Mouse (Mus musculus) CH12.LX (cell line): ENCODE measurements around the gene Rbck1. TPM values are rescaled to one million over a fixed set of nuclear protein-coding genes. Genes with fewer than 3 reads are reported as not detected.
A peak's percentile ranks its signal among the peaks of the same experiment; 100 is the strongest.

Source experiments
- DNase-seq: peaks from one replicate; pipeline ENCODE4 v3.0.0-alpha.2; 2013; ENCODE audit errors: extremely low read depth
- H3K27ac ChIP-seq: 2 replicates; pipeline ENCODE4 v1.5.1; 2012; ENCODE audit warnings: low read depth, mild to moderate bottlenecking, control low read depth, moderate library complexity; ENCODE audit not compliant: insufficient read depth
- H3K27me3 ChIP-seq: replicated peaks from 2 replicates; pipeline ENCODE3; 2012; ENCODE audit warnings: inconsistent platforms
- H3K36me3 ChIP-seq, 2 experiments: replicated peaks in 1 of 2; 2 replicates each; pipeline versions ENCODE3 to v1.6.1; 2012; ENCODE audit warnings: inconsistent platforms in 1 of 2, low read length in 1 of 2, mild to moderate bottlenecking in 1 of 2, mixed read lengths in 1 of 2, moderate library complexity in 1 of 2; ENCODE audit not compliant: control insufficient read depth in 1 of 2, insufficient read depth in 1 of 2
- H3K4me1 ChIP-seq, 2 experiments: 2 replicates each; pipeline ENCODE4 v1.6.1; 2012; ENCODE audit warnings: inconsistent platforms in 1 of 2, moderate library complexity in 1 of 2; ENCODE audit not compliant: insufficient read depth in 2 of 2, control insufficient read depth in 1 of 2
- H3K4me2 ChIP-seq: 2 replicates; pipeline ENCODE4 v1.6.1; 2012; ENCODE audit warnings: low read depth, mild to moderate bottlenecking, control low read depth; ENCODE audit not compliant: poor library complexity, insufficient read depth, severe bottlenecking
- H3K4me3 ChIP-seq, 3 experiments: fragments of 150-350 bp in 1 of 3; sonication (generic) in 1 of 3; replicated peaks in 1 of 3; 2 replicates each; pipeline versions ENCODE3 to v1.5.1; 2011 to 2012; ENCODE audit warnings: low read depth in 2 of 3, low read length in 2 of 3, mild to moderate bottlenecking in 2 of 3, moderate library complexity in 2 of 3, control low read depth in 1 of 3, improper control_type of control experiment in 1 of 3, inconsistent platforms in 1 of 3, mixed read lengths in 1 of 3; ENCODE audit not compliant: poor library complexity in 1 of 3
- H3K79me2 ChIP-seq: replicated peaks from 2 replicates; pipeline ENCODE4 v1.6.1; 2012; ENCODE audit warnings: mild to moderate bottlenecking, moderate library complexity; ENCODE audit not compliant: control insufficient read depth, poor library complexity, insufficient read depth, severe bottlenecking; ENCODE audit errors: extremely low read depth
- H3K9ac ChIP-seq: 2 replicates; pipeline ENCODE4 v1.6.1; 2012; ENCODE audit warnings: low read depth, mild to moderate bottlenecking, control low read depth, moderate library complexity; ENCODE audit not compliant: insufficient read depth
- H3K9me3 ChIP-seq: replicated peaks from 2 replicates; pipeline ENCODE3; 2012; ENCODE audit warnings: low read length, inconsistent platforms, mixed read lengths
- BHLHE40 ChIP-seq: IDR thresholded peaks from 2 replicates; pipeline ENCODE4 v1.6.1; 2011; ENCODE audit warnings: mild to moderate bottlenecking, low read depth, low read length, improper control_type of control experiment
- CHD1 ChIP-seq: IDR thresholded peaks from 2 replicates; pipeline ENCODE4 v1.6.1; 2012; ENCODE audit warnings: low read depth, low read length, improper control_type of control experiment, inconsistent platforms
- CHD2 ChIP-seq: IDR thresholded peaks from 2 replicates; pipeline ENCODE4 v1.6.1; 2011; ENCODE audit warnings: low read length, improper control_type of control experiment
- CTCF ChIP-seq, 2 experiments: IDR thresholded peaks in 1 of 2; conservative IDR thresholded peaks in 1 of 2; 2 replicates each; pipeline ENCODE4 v1.5.1; 2011 to 2012; ENCODE audit warnings: low read depth in 2 of 2, low read length in 2 of 2, improper control_type of control experiment in 1 of 2, inconsistent platforms in 1 of 2, mild to moderate bottlenecking in 1 of 2, moderate library complexity in 1 of 2
- E2F4 ChIP-seq: IDR thresholded peaks from 2 replicates; pipeline ENCODE4 v1.6.1; 2011; ENCODE audit warnings: low read depth, low read length, improper control_type of control experiment; ENCODE audit not compliant: insufficient replicate concordance
- ELF1 ChIP-seq: IDR thresholded peaks from 2 replicates; pipeline ENCODE4 v1.6.1; 2014; ENCODE audit warnings: low read depth, mild to moderate bottlenecking, inconsistent platforms, low read length, improper control_type of control experiment
- EP300 ChIP-seq: IDR thresholded peaks from 2 replicates; pipeline ENCODE4 v1.6.1; 2011; ENCODE audit warnings: low read length, improper control_type of control experiment
- ETS1 ChIP-seq: conservative IDR thresholded peaks from 2 replicates; pipeline ENCODE4 v1.6.1; 2012; ENCODE audit warnings: low read depth, mild to moderate bottlenecking, inconsistent platforms, low read length, improper control_type of control experiment, moderate library complexity
- GABPA ChIP-seq: IDR thresholded peaks from 2 replicates; pipeline ENCODE4 v1.6.1; 2012; ENCODE audit warnings: low read depth, low read length, improper control_type of control experiment, inconsistent platforms; ENCODE audit not compliant: insufficient replicate concordance
- HCFC1 ChIP-seq: IDR thresholded peaks from 2 replicates; pipeline ENCODE4 v1.6.1; 2012; ENCODE audit warnings: low read depth, mild to moderate bottlenecking, inconsistent platforms, low read length, improper control_type of control experiment
- IRF4 ChIP-seq: IDR thresholded peaks from 2 replicates; pipeline ENCODE4 v1.6.1; 2014; ENCODE audit warnings: low read depth, mild to moderate bottlenecking, inconsistent platforms, low read length, improper control_type of control experiment
- JUN ChIP-seq: IDR thresholded peaks from 2 replicates; pipeline ENCODE4 v1.6.1; 2011; ENCODE audit warnings: low read depth, mild to moderate bottlenecking, low read length, improper control_type of control experiment, moderate library complexity; ENCODE audit not compliant: insufficient read depth
- JUND ChIP-seq: conservative IDR thresholded peaks from 2 replicates; pipeline ENCODE4 v1.6.1; 2011; ENCODE audit warnings: low read depth, low read length, improper control_type of control experiment
- KAT2A ChIP-seq: IDR thresholded peaks from 2 replicates; pipeline ENCODE4 v1.6.1; 2012; ENCODE audit warnings: low read length, improper control_type of control experiment, inconsistent platforms; ENCODE audit not compliant: insufficient replicate concordance
- MAFK ChIP-seq: IDR thresholded peaks from 2 replicates; pipeline ENCODE4 v1.6.1; 2011; ENCODE audit warnings: low read length, improper control_type of control experiment; ENCODE audit not compliant: insufficient replicate concordance
- MAX ChIP-seq: IDR thresholded peaks from 2 replicates; pipeline ENCODE4 v1.6.1; 2011; ENCODE audit warnings: low read length, improper control_type of control experiment
- MAZ ChIP-seq: IDR thresholded peaks from 2 replicates; pipeline ENCODE4 v1.6.1; 2012; ENCODE audit warnings: low read depth, mild to moderate bottlenecking, inconsistent platforms, low read length, improper control_type of control experiment, moderate library complexity
- MEF2A ChIP-seq: IDR thresholded peaks from 2 replicates; pipeline ENCODE4 v1.6.1; 2014; ENCODE audit warnings: low read depth, mild to moderate bottlenecking, inconsistent platforms, low read length, improper control_type of control experiment, borderline replicate concordance
- MXI1 ChIP-seq: IDR thresholded peaks from 2 replicates; pipeline ENCODE4 v1.6.1; 2011; ENCODE audit warnings: mild to moderate bottlenecking, low read depth, low read length, improper control_type of control experiment
- MYC ChIP-seq: IDR thresholded peaks from 2 replicates; pipeline ENCODE4 v1.6.1; 2011; ENCODE audit warnings: low read depth, mild to moderate bottlenecking, improper control_type of control experiment, low read length
- NELFE ChIP-seq: IDR thresholded peaks from 2 replicates; pipeline ENCODE4 v1.6.1; 2011; ENCODE audit warnings: low read depth, low read length, improper control_type of control experiment
- NRF1 ChIP-seq: IDR thresholded peaks from 2 replicates; pipeline ENCODE4 v1.6.1; 2014; ENCODE audit warnings: low read depth, mild to moderate bottlenecking, inconsistent platforms, low read length, improper control_type of control experiment, moderate library complexity
- PAX5 ChIP-seq: IDR thresholded peaks from 2 replicates; pipeline ENCODE4 v1.6.1; 2012; ENCODE audit warnings: low read length, inconsistent platforms, mixed read lengths
- POLR2A ChIP-seq: IDR thresholded peaks from 2 replicates; pipeline ENCODE4 v1.6.1; 2011; ENCODE audit warnings: low read depth, mild to moderate bottlenecking, improper control_type of control experiment, low read length
- POLR2AphosphoS2 ChIP-seq: IDR thresholded peaks from 2 replicates; pipeline ENCODE4 v1.6.1; 2011; ENCODE audit warnings: low read depth, low read length, improper control_type of control experiment
- RAD21 ChIP-seq: IDR thresholded peaks from 2 replicates; pipeline ENCODE4 v1.6.1; 2011; ENCODE audit warnings: low read depth, mild to moderate bottlenecking, low read length, improper control_type of control experiment, moderate library complexity
- RCOR1 ChIP-seq: conservative IDR thresholded peaks from 2 replicates; pipeline ENCODE4 v1.6.1; 2012; ENCODE audit warnings: low read depth, mild to moderate bottlenecking, inconsistent platforms, low read length, improper control_type of control experiment
- SIN3A ChIP-seq: IDR thresholded peaks from 2 replicates; pipeline ENCODE4 v1.6.1; 2012; ENCODE audit warnings: low read length, improper control_type of control experiment, inconsistent platforms
- SMC3 ChIP-seq: IDR thresholded peaks from 2 replicates; pipeline ENCODE4 v1.6.1; 2011; ENCODE audit warnings: low read depth, low read length, improper control_type of control experiment
- TBP ChIP-seq: conservative IDR thresholded peaks from 2 replicates; pipeline ENCODE4 v1.6.1; 2011; ENCODE audit warnings: low read depth, low read length, improper control_type of control experiment
- TCF12 ChIP-seq: IDR thresholded peaks from 2 replicates; pipeline ENCODE4 v1.6.1; 2014; ENCODE audit warnings: low read depth, mild to moderate bottlenecking, inconsistent platforms, low read length, improper control_type of control experiment
- UBTF ChIP-seq: IDR thresholded peaks from 2 replicates; pipeline ENCODE4 v1.6.1; 2012; ENCODE audit warnings: low read depth, mild to moderate bottlenecking, inconsistent platforms, low read length, improper control_type of control experiment, moderate library complexity
- USF1 ChIP-seq: IDR thresholded peaks from 2 replicates; pipeline ENCODE4 v1.6.1; 2014; ENCODE audit warnings: low read depth, mild to moderate bottlenecking, inconsistent platforms, low read length, improper control_type of control experiment
- USF2 ChIP-seq: conservative IDR thresholded peaks from 2 replicates; pipeline ENCODE4 v1.6.1; 2011; ENCODE audit warnings: low read depth, low read length, improper control_type of control experiment
- ZC3H11A ChIP-seq: IDR thresholded peaks from 2 replicates; pipeline ENCODE4 v1.6.1; 2012; ENCODE audit warnings: low read depth, mild to moderate bottlenecking, inconsistent platforms, low read length, improper control_type of control experiment
- ZKSCAN1 ChIP-seq: IDR thresholded peaks from 2 replicates; pipeline ENCODE4 v1.6.1; 2012; ENCODE audit warnings: low read depth, inconsistent platforms, low read length, improper control_type of control experiment, borderline replicate concordance
- ZMIZ1 ChIP-seq: IDR thresholded peaks from 2 replicates; pipeline ENCODE4 v1.6.1; 2012; ENCODE audit warnings: low read depth, mild to moderate bottlenecking, inconsistent platforms, low read length, improper control_type of control experiment
- ZNF384 ChIP-seq: IDR thresholded peaks from 2 replicates; pipeline ENCODE4 v1.6.1; 2012; ENCODE audit warnings: low read depth, low read length, improper control_type of control experiment, inconsistent platforms
- dilution Hi-C: fragments of 300-500 bp; cut with MboI; formaldehyde crosslinking; loops from 2 replicates; pipeline ENCODE4 v1.14.3; 2020; ENCODE audit warnings: low sequenced_read_pairs; ENCODE audit not compliant: extremely low pct_unique_long_range_greater_than_20kb, extremely low pct_ligation_motif_present
- in situ Hi-C: fragments of 300-500 bp; cut with MboI; formaldehyde crosslinking; loops from 3 replicates; pipeline ENCODE4 v1.14.3; 2019; ENCODE audit warnings: low sequenced_read_pairs, low pct_ligation_motif_present, low pct_unique_long_range_greater_than_20kb, mixed read lengths
- polyA plus RNA-seq: library from polyadenylated mRNA; unstranded; fragments of >175 nt; gene quantifications from 2 replicates; pipeline ENCODE4 v1.2.1, GENCODE M21; 2012; ENCODE audit warnings: low read depth; ENCODE audit not compliant: insufficient read length
- total RNA-seq, 2 experiments: library from RNA; depleted of rRNA; stranded (reverse); fragments of 300-350 nt in 1 of 2; fragments of >200 nt in 1 of 2; gene quantifications; 2 replicates each; pipeline ENCODE4 v1.2.3; 2012 to 2014

Gene Rbck1
- 118 and 134 TPM in 2 replicates for total RNA-seq (2012; rRNA removed)
- total RNA-seq (2014; rRNA removed) = 98.0 and 109 TPM in 2 replicates
- polyA plus RNA-seq = 133 and 143 TPM in 2 replicates

- peak within 1 kb of the TSS; percentile 95 for H3K4me2 ChIP-seq
Measured at GRCm38 (mm10) chr2:152332101-152332825, at the start of gene Rbck1. Gene Rbck1 (minus strand): TSS chr2:152332653.

GRCm38 (mm10) chr2:152376345-152376741 is 43.9 kb upstream of the Rbck1 start, which contains the start of gene Nrsn2:
Gene Nrsn2 (minus strand): TSS chr2:152376638.
- H3K4me1 ChIP-seq = no peaks in the 10 kb centered on the region
- dilution Hi-C loops = no loop called here
- in situ Hi-C loops = no loop called here
- no peaks in the 10 kb centered on the region for H3K36me3 ChIP-seq
- no peak for TF ChIP-seq MYC
- TF ChIP-seq IRF4 = no peak
- TF ChIP-seq USF2 = no peak
- no peak for TF ChIP-seq POLR2A
- TF ChIP-seq USF1 = no peak
- TF ChIP-seq E2F4 = no peak
- no peak for TF ChIP-seq PAX5
- TF ChIP-seq ZNF384 = no peak
- TF ChIP-seq BHLHE40 = no peak
- TF ChIP-seq ZMIZ1 = no peak
- no peak for TF ChIP-seq ETS1
- no peak for TF ChIP-seq HCFC1
- H3K79me2 ChIP-seq = no peaks in the 10 kb centered on the region
- DNase-seq = no peak
- H3K4me2 ChIP-seq = no peak within 1 kb of the TSS
- no peak within 1 kb of the TSS for H3K4me3 ChIP-seq
- H3K9ac ChIP-seq = no peak within 1 kb of the TSS
- no peaks in the 10 kb centered on the region for H3K9me3 ChIP-seq
- no peak within 1 kb of the TSS for H3K27ac ChIP-seq
- peaks cover 64% of the 10 kb centered on the region for H3K27me3 ChIP-seq

More at GRCm38 (mm10) chr2:152332101-152332825, at the start of gene Rbck1:
- peak within 1 kb of the TSS; percentile 68 to 90 (median 75) for H3K4me3 ChIP-seq
- DNase-seq = peak; percentile 92
- peaks cover 32% of the 10 kb centered on the region for H3K79me2 ChIP-seq
- H3K9ac ChIP-seq = peak within 1 kb of the TSS; percentile 88
- TF ChIP-seq NRF1 (peak; percentile 46; the same call in 1 of the 2 replicates), SIN3A (peak; percentile 87; the same call in 1 of the 2 replicates), EP300 (no peak), UBTF (no peak; the same call in 1 of the 2 replicates), MEF2A (peak; percentile 61; the same call in 1 of the 2 replicates), RCOR1 (no peak), BHLHE40 (peak; percentile 56; the same call in 1 of the 2 replicates), MAFK (no peak), HCFC1 (peak; percentile 89), E2F4 (0 out of 2 replicates have a peak, but pooled peaks have one; percentile 63), KAT2A (peak; percentile 75; the same call in 1 of the 2 replicates), MAZ (peak; percentile 60; the same call in 1 of the 2 replicates), ZMIZ1 (peak; percentile 26), IRF4 (peak; percentile 71), POLR2A (peak; percentile 92), ETS1 (peak; percentile 57; the same call in 1 of the 2 replicates), JUND (no peak), USF1 (no peak), MYC (peak; percentile 73), NELFE (peak; percentile 73), JUN (no peak), ZNF384 (no peak), CHD1 (no peak), TBP (0 out of 2 replicates have a peak, but pooled peaks have one; percentile 36), MXI1 (peak; percentile 65; the same call in 1 of the 2 replicates), ELF1 (peak; percentile 99), RAD21 (no peak), MAX (peak; percentile 85), TCF12 (peak; percentile 89), ZC3H11A (no peak), ZKSCAN1 (no peak), PAX5 (no peak), USF2 (no peak), POLR2AphosphoS2 (no peak), GABPA (no peak; the same call in 1 of the 2 replicates), SMC3 (no peak), CHD2 (no peak), CTCF (conservative IDR thresholded peaks at IDR 0.05 in 1 of 2, IDR thresholded peaks at IDR 0.05 in 1 of 2; ENCODE audit: low read depth in 2 of 2, low read length in 2 of 2) (peak in 1 of 2 experiments; percentile 34; a peak in 2 of 4 replicates)
- TF ChIP-seq, all 38 proteins: peak for 20
- H3K36me3 ChIP-seq = peaks cover 25 to 48% of the 10 kb centered on the region in 2 experiments
- H3K4me1 ChIP-seq = peaks cover 7 to 43% of the 10 kb centered on the region in 2 experiments
- H3K27ac ChIP-seq = peak within 1 kb of the TSS; percentile 63
- in situ Hi-C loops = no loop called here
- no peaks in the 10 kb centered on the region for H3K9me3 ChIP-seq
- no peaks in the 10 kb centered on the region for H3K27me3 ChIP-seq
- dilution Hi-C loops = no loop called here
